ENCODE assay signal across 12 mouse cellular contexts in the genomic region with DNA sequence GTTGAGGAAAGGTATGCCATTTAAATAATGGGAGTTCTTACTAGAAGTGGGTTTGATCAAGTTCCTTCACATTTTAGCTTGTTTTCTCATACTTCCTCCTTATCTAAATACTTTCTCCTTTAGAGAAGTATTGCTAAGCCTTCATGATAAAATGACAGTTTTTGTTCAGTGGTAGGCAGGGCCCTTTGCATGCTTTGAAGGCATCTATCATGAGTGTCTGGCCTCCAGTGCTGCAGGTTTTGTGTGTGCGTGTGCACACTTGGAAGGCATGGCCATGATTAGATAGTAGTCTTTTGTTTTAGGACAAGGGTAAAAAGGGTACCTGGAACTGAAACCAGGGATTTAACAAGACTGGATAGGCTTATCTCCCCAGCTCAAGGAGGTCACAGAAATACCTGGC. TPM values are rescaled to one million over a fixed set of nuclear protein-coding genes. Genes with fewer than 3 reads are reported as not detected.
DNase-seq lines count a peak whose midpoint lies in the region; ATAC-seq and TF ChIP-seq lines count a peak whose summit lies in the region.
"Had no signal": no experiment of that assay in that cellular context is flagged by ENCODE, and none has a peak within 500 bp of the region (broad histone marks: within the 10 kb centered on the region; RNA-seq: fewer than 3 reads in every experiment).

No protein-coding gene starts in this region.

- H3K9me3 ChIP-seq in kidney, embryonic 16.5 days (ENCODE audit: low read length): no peaks in the 10 kb centered on the region
- H3K9me3 ChIP-seq: hindbrain, embryonic 15.5 days; limb, embryonic 15.5 days had no signal

- DNase-seq in gastrocnemius, adult 2 months: no peak
- DNase-seq in gastrocnemius, adult 8-10 months (ENCODE audit: low spot score in 2 of 2): no peak
- no peak for DNase-seq in kidney, adult 8-10 months
- no peak for DNase-seq in thymus, postnatal 4 days
- no peak for DNase-seq in left cerebral cortex, postnatal 4 days
- DNase-seq: cerebellum, adult 18-20 months had no signal

- no peaks in the 10 kb centered on the region for H3K27me3 ChIP-seq in kidney, embryonic 16.5 days (ENCODE audit: insufficient read depth, low read length)
- H3K27me3 ChIP-seq: hindbrain, embryonic 15.5 days; limb, embryonic 15.5 days had no signal

- intact Hi-C loops in gastrocnemius, adult 2 months (cut with DNase I): no loop called here
- intact Hi-C loops in left cerebral cortex, postnatal 4 days (cut with DNase I): no loop called here

- H3K4me2 ChIP-seq in kidney, embryonic 16.5 days (replicated peaks; ENCODE audit: low read depth, low read length): peak overlapping the region; percentile 84
- H3K4me2 ChIP-seq: limb, embryonic 15.5 days had no signal

- peak overlapping the region; percentile 32; the same call in 1 of the 2 replicates for H3K9ac ChIP-seq in kidney, embryonic 16.5 days (replicated peaks; ENCODE audit: low read length)
- H3K9ac ChIP-seq: hindbrain, embryonic 15.5 days; limb, embryonic 15.5 days had no signal

- peaks cover 86% of the 10 kb centered on the region for H3K79me2 ChIP-seq in macrophage (ENCODE audit: inconsistent target)

- no peak for TF ChIP-seq CTCF in gastrocnemius, adult 2 months (IDR thresholded peaks at IDR 0.05)

- no peak for ATAC-seq in kidney, embryonic 16.5 days (ENCODE audit: low FRiP score, low TSS enrichment)
- ATAC-seq: activated CD4-positive, CD25-positive, alpha-beta regulatory T cell, adult 4 months had no signal

- no peaks in the 10 kb centered on the region for H3K36me3 ChIP-seq in kidney, embryonic 16.5 days (ENCODE audit: insufficient read depth, low read length)
- H3K36me3 ChIP-seq in macrophage (ENCODE audit: inconsistent target): peaks cover 8% of the 10 kb centered on the region
- H3K36me3 ChIP-seq: hindbrain, embryonic 15.5 days; limb, embryonic 15.5 days had no signal

- peaks cover 75% of the 10 kb centered on the region for H3K4me1 ChIP-seq in kidney, embryonic 16.5 days (ENCODE audit: insufficient read depth, low read length)
- H3K4me1 ChIP-seq in brown adipose tissue, adult 24 weeks (ENCODE audit: control insufficient read depth, insufficient read depth, insufficient read length, low read length): peaks cover 33% of the 10 kb centered on the region

- H3K4me3 ChIP-seq in gastrocnemius, adult 2 months: peak overlapping the region; percentile 3; the same call in 1 of the 2 replicates
- no peak overlapping the region for H3K4me3 ChIP-seq in kidney, embryonic 16.5 days (ENCODE audit: low read length)
- H3K4me3 ChIP-seq in brown adipose tissue, adult 24 weeks (ENCODE audit: insufficient read depth, low read depth, low read length): peak overlapping the region; percentile 7; the same call in 1 of the 2 replicates
- H3K4me3 ChIP-seq in macrophage (ENCODE audit: inconsistent target): no peak overlapping the region
- H3K4me3 ChIP-seq: hindbrain, embryonic 15.5 days; limb, embryonic 15.5 days had no signal

- H3K27ac ChIP-seq in gastrocnemius, adult 2 months: peak overlapping the region; percentile 50
- no peak overlapping the region for H3K27ac ChIP-seq in kidney, embryonic 16.5 days (ENCODE audit: low read length)
- H3K27ac ChIP-seq in brown adipose tissue, adult 24 weeks (replicated peaks; ENCODE audit: low read depth, low read length): no peak overlapping the region; the same call in 1 of the 2 replicates
- peak overlapping the region; percentile 25 for H3K27ac ChIP-seq in macrophage
- H3K27ac ChIP-seq: hindbrain, embryonic 15.5 days; limb, embryonic 15.5 days had no signal

- 71% methylated on average over 1 of the region's 1 CpGs for WGBS in kidney, embryonic 16.5 days
- 33% methylated on average over 1 of the region's 1 CpGs for WGBS in macrophage (ENCODE audit: missing documents)

RNA-seq across cellular contexts. Expression of a gene that starts 3.8 kb away (rescaled TPM):
- 100 to 1,000 TPM; 181 to 184 TPM for total RNA-seq in gastrocnemius, adult 2 months (2021)
- total RNA-seq in gastrocnemius, adult 8-10 months (2022): 100 to 1,000 TPM; 194 to 210 (median 203) TPM
- polyA plus RNA-seq in kidney, embryonic 16.5 days (2015; fragmentation: Nextera tagmentation; extraction: Ambion mirVana): 634 and 653 TPM in 2 replicates
- 290 and 634 TPM in 2 replicates for polyA plus RNA-seq in brown adipose tissue, adult 24 weeks (2012; ENCODE audit: insufficient read depth, insufficient read length, missing spikeins)
- total RNA-seq in macrophage (2018; cell fraction: chromatin; rRNA removed): 100 to 1,000 TPM; 200 to 542 (median 362) TPM
- total RNA-seq in macrophage (2018; cell fraction: cytosol; rRNA removed): 100 to 1,000 TPM; 437 to 919 (median 656) TPM
- total RNA-seq in macrophage (2018; cell fraction: nucleus; rRNA removed): 1,000 to 10,000 TPM in 5 of 26 experiments, 100 to 1,000 TPM in 21; 516 to 1,185 (median 814) TPM
- 449 to 584 TPM (median 516 TPM) in 3 replicates for polyA plus RNA-seq in macrophage (2018)
- total RNA-seq in left cerebral cortex, postnatal 4 days (2021): 100 to 1,000 TPM; 238 to 247 TPM

RNA-seq across cellular contexts. Expression of a gene that starts 26.2 kb away (rescaled TPM):
- total RNA-seq in gastrocnemius, adult 2 months (2021): 1 to 10 TPM; 5.5 to 7.2 TPM
- total RNA-seq in gastrocnemius, adult 8-10 months (2022): 1 to 10 TPM; 3.3 to 5.4 (median 3.9) TPM
- 27.1 and 29.8 TPM in 2 replicates for polyA plus RNA-seq in kidney, embryonic 16.5 days (2015; fragmentation: Nextera tagmentation; extraction: Ambion mirVana)
- polyA plus RNA-seq in brown adipose tissue, adult 24 weeks (2012; ENCODE audit: insufficient read depth, insufficient read length, missing spikeins): 3.6 and 6.7 TPM in 2 replicates
- 10 to 100 TPM in 21 of 26 experiments, 1 to 10 TPM in 5; 2.4 to 38.1 (median 15.1) TPM for total RNA-seq in macrophage (2018; cell fraction: chromatin; rRNA removed)
- 10 to 100 TPM in 7 of 26 experiments, 1 to 10 TPM in 19; 5.2 to 12.7 (median 9.1) TPM for total RNA-seq in macrophage (2018; cell fraction: cytosol; rRNA removed)
- 10 to 100 TPM in 13 of 26 experiments, 1 to 10 TPM in 13; 4.9 to 30.3 (median 9.9) TPM for total RNA-seq in macrophage (2018; cell fraction: nucleus; rRNA removed)
- 7.2 to 21.2 TPM (median 8.2 TPM) in 3 replicates for polyA plus RNA-seq in macrophage (2018)
- 10 to 100 TPM; 23.2 to 24.0 TPM for total RNA-seq in left cerebral cortex, postnatal 4 days (2021)

Comparison
In these comparisons a context has a peak if more than half of its experiments do, and no peak if none do; other contexts are left out.
1. H3K27ac ChIP-seq: peak in gastrocnemius, adult 2 months (single experiment) and macrophage (single experiment); none in kidney, embryonic 16.5 days (single experiment) and brown adipose tissue, adult 24 weeks (single experiment).
2. H3K4me3 ChIP-seq: peak in gastrocnemius, adult 2 months (single experiment) and brown adipose tissue, adult 24 weeks (single experiment); none in kidney, embryonic 16.5 days (single experiment) and macrophage (single experiment).